Mouse (Mus musculus): ENCODE measurements around the gene Zdhhc8.
A peak's percentile ranks its signal among the peaks of the same experiment; 100 is the strongest.

The Zdhhc8 gene

GRCm38 (mm10) chr16:18234671-18235388 lies at the start of gene Zdhhc8:
Zdhhc8 (minus strand) TSS chr16:18235136.
- peak; percentile 79 for DNase-seq

- no peak for DNase-seq
Observed at GRCm38 (mm10) chr16:18275166-18275565, 40.2 kb upstream of the Zdhhc8 start.

- DNase-seq = peak; percentile 46
Observed at GRCm38 (mm10) chr16:18268182-18268581, 33.2 kb upstream of the Zdhhc8 start.

GRCm38 (mm10) chr16:18265024-18265423 lies 30.1 kb upstream of the Zdhhc8 start:
- no peak for DNase-seq

- DNase-seq = no peak
Observed at GRCm38 (mm10) chr16:18258221-18258620, 23.3 kb upstream of the Zdhhc8 start, which contains the start of gene Gm49776. Gm49776 (minus strand) TSS chr16:18258321.

- DNase-seq = no peak
Observed at GRCm38 (mm10) chr16:18253866-18254265, 18.9 kb upstream of the Zdhhc8 start.

- no peak for DNase-seq
Observed at GRCm38 (mm10) chr16:18252736-18253135, 17.8 kb upstream of the Zdhhc8 start.

GRCm38 (mm10) chr16:18250828-18251790 lies 16.2 kb upstream of the Zdhhc8 start:
- DNase-seq = no peak

- DNase-seq = no peak
Observed at GRCm38 (mm10) chr16:18250231-18250630, 15.3 kb upstream of the Zdhhc8 start.

- peak; percentile 57 for DNase-seq
Observed at GRCm38 (mm10) chr16:18249364-18249967, 14.5 kb upstream of the Zdhhc8 start.

GRCm38 (mm10) chr16:18248433-18249363 lies 13.8 kb upstream of the Zdhhc8 start, which contains the start of the genes Trmt2a and Ranbp1:
Trmt2a (plus strand) TSS chr16:18248679.
Ranbp1 (minus strand) TSS chr16:18248732.
- peak; percentile 98 for DNase-seq

- no peak for DNase-seq
Observed at GRCm38 (mm10) chr16:18247521-18248399, 12.8 kb upstream of the Zdhhc8 start.

- no peak for DNase-seq
Observed at GRCm38 (mm10) chr16:18241581-18241980, 6.6 kb upstream of the Zdhhc8 start.

GRCm38 (mm10) chr16:18236676-18237501 lies 2.0 kb upstream of the Zdhhc8 start:
- no peak for DNase-seq

- DNase-seq = peak; percentile 75
Observed at GRCm38 (mm10) chr16:18235389-18236065, 591 bp upstream of the Zdhhc8 start.

GRCm38 (mm10) chr16:18233919-18234670 lies 841 bp downstream of the Zdhhc8 start:
- peak; percentile 30 for DNase-seq

- peak; percentile 74 for DNase-seq
Observed at GRCm38 (mm10) chr16:18233451-18233850, 1.5 kb downstream of the Zdhhc8 start.

GRCm38 (mm10) chr16:18231451-18231850 lies 3.5 kb downstream of the Zdhhc8 start:
- DNase-seq = no peak

- DNase-seq = peak; percentile 62
Observed at GRCm38 (mm10) chr16:18231047-18231446, 3.9 kb downstream of the Zdhhc8 start.
